Mouse (Mus musculus) brain, embryonic 14.5 days (tissue): ENCODE data around the gene Fndc9. TPM values are rescaled to one million over a fixed set of nuclear protein-coding genes. Genes with fewer than 3 reads are reported as not detected.
A peak's percentile ranks its signal among the peaks of the same experiment; 100 is the strongest.

Experiments used
- DNase-seq: peaks from one replicate; pipeline ENCODE4 v3.0.0-alpha.2; 2011; ENCODE audit warnings: low read depth
- CTCF ChIP-seq: fragments of 200-500 bp; IDR thresholded peaks from 2 replicates; pipeline ENCODE4 v1.5.1; 2012; ENCODE audit warnings: inconsistent platforms, mild to moderate bottlenecking, moderate library complexity, borderline replicate concordance; ENCODE audit not compliant: insufficient read depth, insufficient read length; ENCODE audit errors: extremely low read depth
- POLR2A ChIP-seq: fragments of 200-500 bp; IDR thresholded peaks from 2 replicates; pipeline ENCODE4 v1.6.1; 2012; ENCODE audit warnings: mild to moderate bottlenecking, inconsistent platforms, borderline replicate concordance; ENCODE audit not compliant: poor library complexity, insufficient read depth, insufficient read length, severe bottlenecking; ENCODE audit errors: extremely low read depth
- polyA plus RNA-seq: library from polyadenylated mRNA; depleted of rRNA; stranded (reverse); fragments of >200 nt; gene quantifications from 2 replicates; pipeline ENCODE4 v1.2.3, GENCODE M21; 2012; rRNA removed

Fndc9 gene
- polyA plus RNA-seq, result 1.3 and 2.6 TPM in 2 replicates

DNA sequence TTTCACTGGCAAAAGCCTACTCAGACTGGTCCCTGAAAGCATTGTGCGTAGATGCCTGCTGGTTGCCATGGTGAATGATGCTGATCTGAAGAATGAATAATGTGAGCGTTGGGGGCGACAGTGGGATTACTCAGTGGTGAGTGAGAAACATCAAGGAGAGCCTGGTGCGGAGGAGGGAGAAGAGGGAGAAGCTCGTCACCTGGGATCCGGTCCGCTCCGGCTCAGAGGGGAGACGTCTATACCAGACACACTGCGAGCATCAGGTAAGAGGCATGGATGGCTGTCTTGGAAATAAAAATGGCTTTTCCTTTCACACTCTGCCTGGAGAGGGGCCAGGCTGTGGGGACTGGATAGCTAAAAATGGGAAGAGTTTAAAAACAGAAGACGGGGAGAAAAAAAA is at the start of gene Fndc9:
TSS of gene Fndc9 (plus strand) at position 198 of the 400 bp plus-strand sequence.
- no peak for TF ChIP-seq CTCF
- TF ChIP-seq POLR2A, result no peak
- peak; percentile 92 for DNase-seq

DNA sequence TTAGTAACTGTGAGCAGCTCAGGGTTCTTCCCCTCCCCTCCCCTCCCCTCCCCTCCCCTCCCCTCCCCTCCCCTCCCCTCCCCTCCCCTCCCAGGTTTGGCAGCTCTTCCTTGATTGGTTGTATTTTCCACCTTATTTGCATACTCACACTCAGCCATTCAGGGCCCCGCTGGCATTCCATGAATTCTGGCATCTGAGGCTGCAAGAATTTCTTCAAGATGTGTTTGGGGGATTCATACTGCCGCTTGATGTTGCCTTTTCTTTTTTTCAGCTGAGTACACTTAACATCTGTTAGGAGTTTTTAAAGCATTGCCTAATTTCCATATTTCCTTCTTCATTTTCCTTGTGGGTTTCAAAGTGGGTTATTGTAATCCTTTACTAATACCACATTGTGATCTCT is 47.0 kb upstream of the Fndc9 start:
- peak; percentile 34 for DNase-seq
- TF ChIP-seq CTCF (no peak), POLR2A (no peak)

DNA sequence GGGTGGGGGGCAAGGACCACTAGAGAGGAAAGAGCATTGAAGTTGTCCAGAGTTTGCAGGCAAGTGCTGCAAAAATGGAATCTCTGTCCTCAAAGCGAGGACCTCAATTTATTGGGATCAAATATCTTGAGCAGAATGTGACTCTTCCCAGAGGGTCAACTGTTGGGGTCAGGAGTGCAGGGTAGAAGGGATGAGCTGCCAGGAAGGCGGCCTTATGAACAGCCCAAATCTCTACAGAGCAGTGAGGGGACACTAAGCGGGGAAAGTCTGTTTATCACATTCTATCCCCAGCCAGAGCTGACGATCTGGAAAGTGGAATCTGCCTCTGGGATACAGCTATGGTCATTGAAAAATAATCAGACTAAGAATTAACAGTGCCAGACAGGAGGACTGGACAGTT is 41.2 kb upstream of the Fndc9 start:
- DNase-seq, result no peak
- TF ChIP-seq POLR2A (no peak), CTCF (no peak)

GRCm38 (mm10) chr11:46200664-46201063 is 34.7 kb upstream of the Fndc9 start:
- TF ChIP-seq POLR2A (no peak), CTCF (no peak)
- no peak for DNase-seq

DNA sequence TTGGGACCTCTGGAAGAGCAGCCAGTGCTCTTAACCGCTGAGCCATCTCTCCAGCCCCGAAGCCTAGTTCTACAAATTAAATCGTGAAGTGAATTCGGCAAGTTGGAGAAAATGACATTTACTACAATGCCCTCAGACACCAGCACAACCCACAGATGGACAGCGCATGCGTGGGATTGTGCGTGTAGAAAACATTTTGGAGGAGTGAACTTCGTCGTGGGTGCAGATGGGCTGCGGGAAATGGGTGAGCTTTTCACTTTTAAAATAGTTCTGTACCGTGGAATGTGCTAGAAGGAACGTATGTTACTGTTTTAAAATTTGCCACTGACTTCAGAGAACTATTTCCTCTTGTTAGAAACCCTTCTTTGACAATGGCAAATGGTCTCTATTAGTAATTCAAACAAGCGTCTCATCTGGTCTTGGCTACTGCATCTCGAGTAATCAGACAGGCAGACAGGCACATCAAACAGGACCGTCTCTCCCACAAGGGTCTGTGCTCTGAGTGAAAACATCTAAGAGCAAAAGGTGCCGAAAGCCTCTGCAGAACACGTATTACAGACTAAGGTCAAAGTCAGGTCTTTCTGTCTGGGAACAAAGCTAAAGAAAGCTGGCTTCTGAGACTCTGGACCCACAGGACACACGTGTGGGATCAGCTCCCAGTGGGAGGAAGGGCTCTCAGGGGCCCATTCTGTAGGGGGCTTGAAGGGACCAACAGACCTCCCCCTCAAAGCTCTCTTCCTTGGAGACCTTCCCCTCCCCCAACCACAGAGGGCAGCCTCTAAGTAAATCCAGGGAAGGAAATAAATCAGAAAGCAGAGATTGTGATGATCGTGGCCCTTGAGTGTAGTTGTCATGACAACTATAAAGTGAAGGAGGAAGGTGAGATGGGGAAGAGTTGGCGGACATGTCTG is 33.4 kb upstream of the Fndc9 start:
- TF ChIP-seq CTCF (no peak), POLR2A (no peak)

GRCm38 (mm10) chr11:46202547-46202887 is 32.8 kb upstream of the Fndc9 start:
- TF ChIP-seq CTCF (no peak), POLR2A (no peak)
- DNase-seq, result peak; percentile 17

More for the DNA sequence above, 33.4 kb upstream of the Fndc9 start:
- peak; percentile 27 for DNase-seq

DNA sequence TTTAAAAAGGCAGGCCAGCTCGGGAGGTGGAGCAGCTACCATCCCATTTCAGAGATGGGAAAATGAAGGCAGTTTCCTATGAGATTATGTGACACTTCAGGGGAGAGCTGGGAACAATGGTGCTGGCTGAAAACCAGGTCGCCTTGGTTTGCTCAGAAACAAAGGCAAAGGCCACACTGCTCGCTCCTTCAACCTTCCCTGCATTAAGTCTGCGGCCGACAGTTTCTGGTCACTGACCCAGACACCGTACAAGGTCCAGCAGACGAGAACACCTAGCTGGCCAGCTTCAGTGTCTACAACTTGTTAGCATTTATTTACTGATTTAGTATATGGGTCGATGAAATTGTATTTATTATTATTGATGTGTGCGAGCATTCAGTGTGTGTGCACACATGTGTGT is 30.5 kb upstream of the Fndc9 start:
- no peak for TF ChIP-seq POLR2A
- TF ChIP-seq CTCF, result no peak
- no peak for DNase-seq

DNA sequence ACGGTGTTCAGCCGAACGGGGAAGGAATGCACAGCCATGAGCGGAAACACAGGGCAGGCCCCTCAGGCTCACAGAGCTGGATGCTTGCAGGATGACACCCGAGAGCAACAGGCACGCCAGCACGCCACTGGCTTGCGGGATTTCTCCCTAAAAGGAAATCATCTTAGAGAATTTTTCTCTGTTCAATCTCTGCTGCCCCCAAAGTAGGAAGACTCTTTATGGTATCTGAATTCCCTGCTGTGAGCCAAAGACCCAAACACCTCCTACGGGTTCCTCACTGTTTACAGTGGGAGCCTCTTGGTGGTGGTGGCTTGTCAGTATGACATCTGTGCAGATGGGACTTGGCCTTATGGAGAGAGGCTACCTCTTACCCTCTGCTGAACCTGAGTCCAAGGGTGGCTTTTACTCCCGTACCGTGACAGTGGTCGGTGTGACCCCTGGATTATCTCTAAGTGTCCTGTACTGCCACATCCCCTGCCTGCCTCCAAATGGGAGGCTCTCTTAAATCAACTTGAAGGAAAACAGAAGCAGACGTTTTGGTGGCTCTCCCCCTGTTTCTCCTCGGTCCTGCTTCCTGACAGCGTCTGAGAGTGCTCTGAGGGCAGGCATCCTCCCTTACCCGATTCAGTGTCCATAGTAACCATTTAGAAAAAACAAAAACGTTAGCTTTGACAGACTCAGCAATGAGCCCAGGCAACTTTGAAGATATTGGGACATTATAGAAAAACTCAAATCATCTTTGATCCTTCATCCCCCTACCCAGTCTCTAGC is 29.5 kb upstream of the Fndc9 start:
- TF ChIP-seq CTCF (no peak), POLR2A (no peak)
- DNase-seq, result no peak

DNA sequence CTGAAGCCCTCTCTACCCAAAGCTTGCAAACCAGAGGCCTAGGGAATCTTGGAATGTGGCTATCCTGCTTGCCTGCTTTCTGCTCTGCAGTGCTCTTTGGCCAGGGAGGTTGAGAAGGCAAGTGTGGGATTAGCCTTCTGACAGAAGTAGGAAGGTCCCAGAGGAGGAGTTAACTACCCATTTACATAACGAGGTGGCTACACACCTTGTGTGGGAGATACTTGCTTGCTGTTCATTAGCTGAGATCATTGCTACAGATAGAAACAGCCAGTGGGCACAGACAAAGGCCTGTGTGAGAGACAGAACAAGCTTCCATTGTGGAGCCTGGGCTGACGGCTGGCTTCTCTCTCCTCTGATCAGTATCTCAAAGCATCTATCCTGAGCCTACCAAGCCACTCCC is 25.4 kb upstream of the Fndc9 start:
- TF ChIP-seq CTCF (no peak), POLR2A (no peak)
- DNase-seq, result no peak

- TF ChIP-seq POLR2A (no peak), CTCF (no peak)
- no peak for DNase-seq
These were observed 23.5 kb upstream of the Fndc9 start for GRCm38 (mm10) chr11:46211858-46212257.

- TF ChIP-seq POLR2A (no peak), CTCF (no peak)
- DNase-seq, result peak; percentile 29
These were observed 21.5 kb upstream of the Fndc9 start for GRCm38 (mm10) chr11:46213844-46214243.

DNA sequence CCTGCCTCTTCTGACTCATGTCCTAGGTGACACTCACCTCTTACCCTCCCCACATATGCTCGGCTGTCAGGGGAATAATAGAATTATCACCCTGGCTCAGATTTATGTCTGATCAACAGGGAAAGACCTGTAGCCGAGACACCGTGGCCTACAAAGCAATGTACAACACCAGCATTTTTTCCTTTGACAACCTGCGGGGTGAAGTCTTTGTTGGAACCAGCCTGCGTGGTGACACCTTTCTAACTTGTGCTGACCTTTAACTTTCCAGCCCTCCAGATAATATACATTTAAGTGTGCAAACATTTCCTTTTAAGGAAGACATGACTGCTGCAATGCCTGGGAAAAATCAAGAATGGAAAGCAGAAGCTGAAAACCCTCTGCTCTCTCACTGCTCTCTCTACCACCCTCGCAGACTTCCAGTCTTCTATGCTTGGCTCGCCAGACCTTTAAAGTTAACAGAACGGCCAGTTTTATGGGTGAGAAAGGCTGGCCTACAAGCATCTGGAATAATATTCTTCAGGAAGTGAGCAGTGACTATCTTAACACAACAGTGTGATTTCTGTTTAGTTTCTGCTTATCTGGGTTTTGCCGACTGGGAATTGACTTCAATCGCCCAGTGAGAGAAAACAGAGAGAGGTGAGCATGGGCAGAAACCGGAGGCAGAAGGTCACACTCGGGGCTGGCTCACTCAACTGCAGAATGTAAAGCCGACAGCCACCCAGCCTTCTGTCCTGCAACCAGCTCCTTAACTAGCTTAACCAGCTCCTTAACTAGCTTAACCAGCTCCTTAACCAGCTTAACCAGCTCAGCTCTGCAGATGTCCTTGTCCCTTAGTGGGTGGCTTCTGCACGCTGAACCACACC is 20.7 kb upstream of the Fndc9 start:
- no peak for DNase-seq
- TF ChIP-seq POLR2A (no peak), CTCF (no peak)
